Mouse (Mus musculus): Measurements from ENCODE around the gene Rtn4r.

Gene Rtn4r

GRCm38 (mm10) chr16:18124626-18125025, 2.8 kb upstream of the Rtn4r start:
- DNase-seq (ENCODE audit: low read depth, low spot score), result no peak

- no peak for DNase-seq (ENCODE audit: low read depth, low spot score)
Measured at GRCm38 (mm10) chr16:18125131-18125530, 2.3 kb upstream of the Rtn4r start.

GRCm38 (mm10) chr16:18126211-18126610, 1.2 kb upstream of the Rtn4r start:
- DNase-seq (ENCODE audit: low read depth, low spot score), result no peak

- peak; percentile 12 for DNase-seq (ENCODE audit: low read depth, low spot score)
Measured at GRCm38 (mm10) chr16:18127871-18128563, 575 bp downstream of the Rtn4r start.

GRCm38 (mm10) chr16:18128564-18128935, 1.1 kb downstream of the Rtn4r start:
- DNase-seq (ENCODE audit: low read depth, low spot score), result no peak

GRCm38 (mm10) chr16:18129413-18129812, 2.0 kb downstream of the Rtn4r start:
- no peak for DNase-seq (ENCODE audit: low read depth, low spot score)

- DNase-seq (ENCODE audit: low read depth, low spot score), result no peak
Measured at GRCm38 (mm10) chr16:18130288-18130687, 2.8 kb downstream of the Rtn4r start.

GRCm38 (mm10) chr16:18130705-18131104, 3.3 kb downstream of the Rtn4r start:
- DNase-seq (ENCODE audit: low read depth, low spot score), result no peak

GRCm38 (mm10) chr16:18131245-18131939, 4.0 kb downstream of the Rtn4r start:
- DNase-seq (ENCODE audit: low read depth, low spot score), result no peak

GRCm38 (mm10) chr16:18132026-18132425, 4.6 kb downstream of the Rtn4r start:
- DNase-seq (ENCODE audit: low read depth, low spot score), result no peak

- no peak for DNase-seq (ENCODE audit: low read depth, low spot score)
Measured at GRCm38 (mm10) chr16:18132575-18132974, 5.1 kb downstream of the Rtn4r start.

- no peak for DNase-seq (ENCODE audit: low read depth, low spot score)
Measured at GRCm38 (mm10) chr16:18133133-18133920, 5.9 kb downstream of the Rtn4r start.

- no peak for DNase-seq (ENCODE audit: low read depth, low spot score)
Measured at GRCm38 (mm10) chr16:18135196-18135595, 7.8 kb downstream of the Rtn4r start.

- DNase-seq (ENCODE audit: low read depth, low spot score), result no peak
Measured at GRCm38 (mm10) chr16:18136015-18136414, 8.6 kb downstream of the Rtn4r start.

- no peak for DNase-seq (ENCODE audit: low read depth, low spot score)
Measured at GRCm38 (mm10) chr16:18144201-18144600, 16.8 kb downstream of the Rtn4r start.

GRCm38 (mm10) chr16:18145341-18145867, 18.0 kb downstream of the Rtn4r start:
- DNase-seq (ENCODE audit: low read depth, low spot score), result no peak

GRCm38 (mm10) chr16:18148208-18148876, 20.9 kb downstream of the Rtn4r start:
- DNase-seq (ENCODE audit: low read depth, low spot score), result peak; percentile 13

GRCm38 (mm10) chr16:18149205-18149604, 21.8 kb downstream of the Rtn4r start:
- DNase-seq (ENCODE audit: low read depth, low spot score), result no peak

GRCm38 (mm10) chr16:18152189-18152588, 24.7 kb downstream of the Rtn4r start:
- DNase-seq (ENCODE audit: low read depth, low spot score), result no peak

GRCm38 (mm10) chr16:18152769-18153445, 25.5 kb downstream of the Rtn4r start:
- DNase-seq (ENCODE audit: low read depth, low spot score), result no peak

GRCm38 (mm10) chr16:18154521-18155171, 27.2 kb downstream of the Rtn4r start:
- DNase-seq (ENCODE audit: low read depth, low spot score), result no peak
